Mouse (Mus musculus): ENCODE data around the gene Hspb6. TPM values are rescaled to one million over a fixed set of nuclear protein-coding genes. Genes with fewer than 3 reads are reported as not detected.

Hspb6 gene
- polyA plus RNA-seq, 1 experiment from 2014 or later = 14.2 TPM

GRCm38 (mm10) chr7:30579950-30580349, 28.0 kb downstream of the Hspb6 start:
- H3K4me2 ChIP-seq (ENCODE audit: low read length) = no peak overlapping the region
- H3K9ac ChIP-seq (ENCODE audit: low read depth, low read length) = no peak overlapping the region
- 94% methylated on average over 8 of the region's 8 CpGs for WGBS
- no peaks in the 10 kb centered on the region for H3K4me1 ChIP-seq (ENCODE audit: control insufficient read depth, insufficient read depth, low read depth, low read length)
- H3K4me3 ChIP-seq (ENCODE audit: low read length) = no peak overlapping the region
- no peaks in the 10 kb centered on the region for H3K27me3 ChIP-seq (replicated peaks; ENCODE audit: control insufficient read depth, insufficient read depth, low read length)
- H3K9me3 ChIP-seq (ENCODE audit: control insufficient read depth, low read length) = no peaks in the 10 kb centered on the region
- ATAC-seq = no peak
- H3K27ac ChIP-seq (ENCODE audit: low read depth, low read length) = no peak overlapping the region
- H3K36me3 ChIP-seq (ENCODE audit: control insufficient read depth, insufficient read depth, low read length) = peaks cover 84% of the 10 kb centered on the region

- no peak overlapping the region for H3K4me2 ChIP-seq (ENCODE audit: low read length)
- no peak overlapping the region for H3K4me3 ChIP-seq (ENCODE audit: low read length)
- ATAC-seq = no peak
- 92% methylated on average over 16 of the region's 16 CpGs for WGBS
- H3K36me3 ChIP-seq (ENCODE audit: control insufficient read depth, insufficient read depth, low read length) = peaks cover 82% of the 10 kb centered on the region
- H3K4me1 ChIP-seq (ENCODE audit: control insufficient read depth, insufficient read depth, low read depth, low read length) = peaks cover 3% of the 10 kb centered on the region
- H3K27ac ChIP-seq (ENCODE audit: low read depth, low read length) = no peak overlapping the region
- no peaks in the 10 kb centered on the region for H3K27me3 ChIP-seq (replicated peaks; ENCODE audit: control insufficient read depth, insufficient read depth, low read length)
- no peaks in the 10 kb centered on the region for H3K9me3 ChIP-seq (ENCODE audit: control insufficient read depth, low read length)
- no peak overlapping the region for H3K9ac ChIP-seq (ENCODE audit: low read depth, low read length)
Observed at GRCm38 (mm10) chr7:30581547-30581946, 29.6 kb downstream of the Hspb6 start.

- no peak for ATAC-seq
- WGBS = 93% methylated on average over 10 of the region's 10 CpGs
Observed at GRCm38 (mm10) chr7:30584339-30584738, 32.4 kb downstream of the Hspb6 start.

GRCm38 (mm10) chr7:30585170-30585569, 33.2 kb downstream of the Hspb6 start:
- Histone ChIP-seq H3K27me3 (replicated peaks; ENCODE audit: control insufficient read depth, insufficient read depth, low read length) (no peaks in the 10 kb centered on the region), H3K4me3 (ENCODE audit: low read length) (no peak overlapping the region), H3K9me3 (ENCODE audit: control insufficient read depth, low read length) (no peaks in the 10 kb centered on the region), H3K9ac (ENCODE audit: low read depth, low read length) (no peak overlapping the region), H3K4me1 (ENCODE audit: control insufficient read depth, insufficient read depth, low read depth, low read length) (peaks cover 19% of the 10 kb centered on the region), H3K27ac (ENCODE audit: low read depth, low read length) (no peak overlapping the region), H3K36me3 (ENCODE audit: control insufficient read depth, insufficient read depth, low read length) (peaks cover 50% of the 10 kb centered on the region), H3K4me2 (ENCODE audit: low read length) (no peak overlapping the region)
- WGBS = 97% methylated on average over 7 of the region's 7 CpGs
- ATAC-seq = no peak

More at GRCm38 (mm10) chr7:30584339-30584738, 32.4 kb downstream of the Hspb6 start:
- Histone ChIP-seq H3K9ac (ENCODE audit: low read depth, low read length) (no peak overlapping the region), H3K27ac (ENCODE audit: low read depth, low read length) (no peak overlapping the region), H3K4me3 (ENCODE audit: low read length) (no peak overlapping the region), H3K9me3 (ENCODE audit: control insufficient read depth, low read length) (no peaks in the 10 kb centered on the region), H3K4me2 (ENCODE audit: low read length) (no peak overlapping the region), H3K4me1 (ENCODE audit: control insufficient read depth, insufficient read depth, low read depth, low read length) (peaks cover 13% of the 10 kb centered on the region), H3K27me3 (replicated peaks; ENCODE audit: control insufficient read depth, insufficient read depth, low read length) (no peaks in the 10 kb centered on the region), H3K36me3 (ENCODE audit: control insufficient read depth, insufficient read depth, low read length) (peaks cover 58% of the 10 kb centered on the region)

GRCm38 (mm10) chr7:30586455-30587020, 34.6 kb downstream of the Hspb6 start:
- peaks cover 40% of the 10 kb centered on the region for H3K36me3 ChIP-seq (ENCODE audit: control insufficient read depth, insufficient read depth, low read length)
- peak overlapping the region; percentile 83; the same call in 1 of the 2 replicates for H3K4me2 ChIP-seq (ENCODE audit: low read length)
- no peak for ATAC-seq
- H3K9me3 ChIP-seq (ENCODE audit: control insufficient read depth, low read length) = no peaks in the 10 kb centered on the region
- no peak overlapping the region for H3K4me3 ChIP-seq (ENCODE audit: low read length)
- no peaks in the 10 kb centered on the region for H3K27me3 ChIP-seq (replicated peaks; ENCODE audit: control insufficient read depth, insufficient read depth, low read length)
- H3K9ac ChIP-seq (ENCODE audit: low read depth, low read length) = peak overlapping the region; percentile 27; the same call in 1 of the 2 replicates
- H3K27ac ChIP-seq (ENCODE audit: low read depth, low read length) = peak overlapping the region; percentile 7; the same call in 1 of the 2 replicates
- WGBS = 88% methylated on average over 28 of the region's 28 CpGs
- H3K4me1 ChIP-seq (ENCODE audit: control insufficient read depth, insufficient read depth, low read depth, low read length) = peaks cover 19% of the 10 kb centered on the region

- Histone ChIP-seq H3K36me3 (ENCODE audit: control insufficient read depth, insufficient read depth, low read length) (peaks cover 26% of the 10 kb centered on the region), H3K4me2 (ENCODE audit: low read length) (peak overlapping the region; percentile 83), H3K9ac (ENCODE audit: low read depth, low read length) (peak overlapping the region; percentile 100), H3K9me3 (ENCODE audit: control insufficient read depth, low read length) (no peaks in the 10 kb centered on the region), H3K27ac (ENCODE audit: low read depth, low read length) (peak overlapping the region; percentile 93), H3K4me1 (ENCODE audit: control insufficient read depth, insufficient read depth, low read depth, low read length) (peaks cover 19% of the 10 kb centered on the region), H3K4me3 (ENCODE audit: low read length) (peak overlapping the region; percentile 97), H3K27me3 (replicated peaks; ENCODE audit: control insufficient read depth, insufficient read depth, low read length) (no peaks in the 10 kb centered on the region)
- WGBS = 0% methylated on average over 56 of the region's 67 CpGs
- peak; percentile 25 for ATAC-seq
Observed at GRCm38 (mm10) chr7:30587842-30588667, 36.1 kb downstream of the Hspb6 start.

GRCm38 (mm10) chr7:30588676-30589434, 36.9 kb downstream of the Hspb6 start, which contains the start of gene Kmt2b:
TSS of gene Kmt2b (minus strand) at chr7:30588726.
- peak within 1 kb of the TSS; percentile 93 for H3K27ac ChIP-seq (ENCODE audit: low read depth, low read length)
- H3K36me3 ChIP-seq (ENCODE audit: control insufficient read depth, insufficient read depth, low read length) = peaks cover 18% of the 10 kb centered on the region
- peak within 1 kb of the TSS; percentile 100 for H3K9ac ChIP-seq (ENCODE audit: low read depth, low read length)
- H3K27me3 ChIP-seq (replicated peaks; ENCODE audit: control insufficient read depth, insufficient read depth, low read length) = no peaks in the 10 kb centered on the region
- H3K4me1 ChIP-seq (ENCODE audit: control insufficient read depth, insufficient read depth, low read depth, low read length) = peaks cover 19% of the 10 kb centered on the region
- peak within 1 kb of the TSS; percentile 84 for H3K4me2 ChIP-seq (ENCODE audit: low read length)
- ATAC-seq = peak; percentile 96
- under 1% methylated on average over 53 of the region's 68 CpGs for WGBS
- peak within 1 kb of the TSS; percentile 97 for H3K4me3 ChIP-seq (ENCODE audit: low read length)
- no peaks in the 10 kb centered on the region for H3K9me3 ChIP-seq (ENCODE audit: control insufficient read depth, low read length)

GRCm38 (mm10) chr7:30589435-30590301, 37.7 kb downstream of the Hspb6 start:
- peak; percentile 62 for ATAC-seq
- no peaks in the 10 kb centered on the region for H3K9me3 ChIP-seq (ENCODE audit: control insufficient read depth, low read length)
- H3K27me3 ChIP-seq (replicated peaks; ENCODE audit: control insufficient read depth, insufficient read depth, low read length) = no peaks in the 10 kb centered on the region
- peak overlapping the region; percentile 93 for H3K27ac ChIP-seq (ENCODE audit: low read depth, low read length)
- peak overlapping the region; percentile 100 for H3K9ac ChIP-seq (ENCODE audit: low read depth, low read length)
- peaks cover 15% of the 10 kb centered on the region for H3K36me3 ChIP-seq (ENCODE audit: control insufficient read depth, insufficient read depth, low read length)
- peaks cover 19% of the 10 kb centered on the region for H3K4me1 ChIP-seq (ENCODE audit: control insufficient read depth, insufficient read depth, low read depth, low read length)
- H3K4me3 ChIP-seq (ENCODE audit: low read length) = peak overlapping the region; percentile 97
- peak overlapping the region; percentile 84 for H3K4me2 ChIP-seq (ENCODE audit: low read length)
- WGBS = 27% methylated on average over 40 of the region's 40 CpGs

Data from hindbrain, embryonic 16.5 days (tissue).